Mouse (Mus musculus): ENCODE data around the gene Strip1.

DNA sequence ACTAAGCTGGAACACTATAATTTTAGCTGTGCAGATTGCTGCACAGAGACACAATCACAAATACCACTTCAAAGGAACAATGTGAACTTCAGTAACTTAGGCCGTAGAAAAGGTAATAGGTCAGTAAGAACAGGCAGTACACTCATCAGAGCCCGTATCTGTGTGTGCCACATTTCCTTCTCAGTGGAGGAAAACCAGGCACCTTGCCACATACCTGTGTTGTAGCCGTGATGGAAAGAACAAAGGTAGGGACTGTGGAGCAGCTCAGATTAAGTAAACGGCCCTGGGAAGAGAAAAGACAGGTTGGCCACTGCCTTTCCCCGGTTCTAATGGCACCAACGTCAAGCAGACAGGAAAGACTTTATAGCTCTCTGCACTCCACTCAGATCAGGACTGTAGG lies 35.9 kb upstream of the Strip1 start:
- TF ChIP-seq ZNF384 (IDR thresholded peaks at IDR 0.05; ENCODE audit: low read depth, low read length): no peak
- TF ChIP-seq ZC3H11A (IDR thresholded peaks at IDR 0.05; ENCODE audit: borderline replicate concordance, low read depth, low read length): no peak
- no peak for TF ChIP-seq HCFC1 (IDR thresholded peaks at IDR 0.05; ENCODE audit: borderline replicate concordance, insufficient read depth, low read length)
- no peak for TF ChIP-seq MAFK (IDR thresholded peaks at IDR 0.05; ENCODE audit: insufficient read depth, low read depth, low read length)
